ENCODE assay signal across 26 mouse cellular contexts in the genomic region with DNA sequence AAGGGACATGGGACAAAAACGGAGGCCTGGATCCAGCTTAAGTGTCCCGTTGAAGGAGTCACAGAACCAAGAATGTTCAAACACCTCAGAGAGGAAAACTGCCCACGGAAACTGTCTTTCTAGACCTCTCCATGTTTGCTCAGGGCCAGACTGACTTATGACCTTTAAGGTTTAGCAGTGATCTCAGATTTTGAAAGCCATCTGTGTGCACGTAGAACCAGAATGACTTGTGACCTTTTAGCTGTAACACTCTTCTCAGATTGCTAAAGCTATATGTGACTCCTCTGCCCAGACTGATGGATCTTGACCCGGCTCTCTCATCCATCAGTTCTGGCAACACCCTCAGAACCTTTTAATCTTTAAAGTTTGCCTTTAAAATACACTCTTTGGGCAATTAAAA. TPM values are rescaled to one million over a fixed set of nuclear protein-coding genes. Genes with fewer than 3 reads are reported as not detected.
DNase-seq lines count a peak whose midpoint lies in the region; ATAC-seq and TF ChIP-seq lines count a peak whose summit lies in the region.
"Had no signal": no experiment of that assay in that cellular context is flagged by ENCODE, and none has a peak within 500 bp of the region (broad histone marks: within the 10 kb centered on the region; RNA-seq: fewer than 3 reads in every experiment).

No protein-coding gene starts in this region.

- no peak overlapping the region for H3K9ac ChIP-seq in liver, adult 2 months (ENCODE audit: low read depth, low read length)
- H3K9ac ChIP-seq in liver, embryonic 11.5 days (ENCODE audit: low read depth, low read length) = no peak overlapping the region
- H3K9ac ChIP-seq: forebrain, embryonic 13.5 days; heart, embryonic 12.5 days; heart, embryonic 15.5 days; hindbrain, embryonic 13.5 days; intestine, embryonic 15.5 days had no signal

- no peak overlapping the region for H3K4me2 ChIP-seq in liver, embryonic 11.5 days
- H3K4me2 ChIP-seq: forebrain, embryonic 13.5 days; heart, embryonic 12.5 days; heart, embryonic 15.5 days; hindbrain, embryonic 13.5 days; intestine, embryonic 15.5 days had no signal

- no peaks in the 10 kb centered on the region for H3K9me3 ChIP-seq in liver, embryonic 11.5 days (ENCODE audit: control insufficient read depth, low read length)
- H3K9me3 ChIP-seq: forebrain, embryonic 10.5 days; forebrain, embryonic 13.5 days; heart, embryonic 12.5 days; heart, embryonic 15.5 days; hindbrain, embryonic 10.5 days; hindbrain, embryonic 13.5 days; intestine, embryonic 15.5 days had no signal

- 47% methylated on average over 5 of the region's 5 CpGs for WGBS in liver, adult 2 months
- WGBS in liver, embryonic 11.5 days = 73% methylated on average over 5 of the region's 5 CpGs

- ATAC-seq in liver, embryonic 11.5 days (replicated peaks; ENCODE audit: low FRiP score) = no peak
- ATAC-seq: CD4-positive, CD25-positive, alpha-beta regulatory T cell, adult 4 months; forebrain, embryonic 13.5 days; forebrain, embryonic 16.5 days; hindbrain, embryonic 16.5 days; intestine, embryonic 15.5 days had no signal

- no peak for TF ChIP-seq CTCF in liver, adult 2 months (IDR thresholded peaks at IDR 0.05; ENCODE audit: low read depth, low read length)

- DNase-seq in gastrocnemius, adult 18-20 months (ENCODE audit: low spot score) = peak; percentile 52
- no peak for DNase-seq in gastrocnemius, postnatal 4 days (ENCODE audit: low spot score in 2 of 2)
- peak; percentile 68 for DNase-seq in liver, adult 2 months (ENCODE audit: extremely low read depth, low read depth, low spot score)
- DNase-seq in liver, embryonic 11.5 days (ENCODE audit: low spot score) = no peak
- peak; percentile 87 for DNase-seq in skeletal muscle tissue, adult 2 months (ENCODE audit: low read depth, low spot score)
- DNase-seq in frontal cortex, adult 2 months (ENCODE audit: extremely low spot score in 1 of 2, low spot score in 1 of 2) = no peak
- DNase-seq: adrenal gland, adult 8-10 months; adrenal gland, postnatal 25 days; cerebellum, adult 11-12 months; cerebellum, adult 8-10 months; cerebellum, postnatal 10 days; cerebellum, postnatal 36 days; gastrocnemius, postnatal 10 days; heart, adult 18-20 months; heart, postnatal 10 days; heart, postnatal 36 days had no signal

- H3K27ac ChIP-seq in liver, adult 2 months (replicated peaks; ENCODE audit: insufficient read depth, low read depth, low read length) = no peak overlapping the region
- H3K27ac ChIP-seq in liver, embryonic 11.5 days (ENCODE audit: low read depth, low read length) = no peak overlapping the region
- H3K27ac ChIP-seq: forebrain, embryonic 10.5 days; forebrain, embryonic 13.5 days; heart, embryonic 15.5 days; hindbrain, embryonic 10.5 days; hindbrain, embryonic 13.5 days; intestine, embryonic 15.5 days had no signal

- peaks cover 3% of the 10 kb centered on the region; the same call in 1 of the 2 replicates for H3K4me1 ChIP-seq in liver, adult 2 months (ENCODE audit: control insufficient read depth, insufficient read depth, low read length)
- H3K4me1 ChIP-seq in liver, embryonic 11.5 days (replicated peaks; ENCODE audit: control insufficient read depth, insufficient read depth, low read length) = no peaks in the 10 kb centered on the region
- H3K4me1 ChIP-seq: forebrain, embryonic 13.5 days; heart, embryonic 12.5 days; heart, embryonic 15.5 days; hindbrain, embryonic 10.5 days; hindbrain, embryonic 13.5 days; intestine, embryonic 15.5 days had no signal

- H3K4me3 ChIP-seq in liver, adult 2 months (ENCODE audit: insufficient read depth, low read depth, low read length) = no peak overlapping the region
- H3K4me3 ChIP-seq in liver, embryonic 11.5 days (ENCODE audit: low read depth, low read length) = no peak overlapping the region
- H3K4me3 ChIP-seq: forebrain, embryonic 10.5 days; forebrain, embryonic 13.5 days; heart, embryonic 12.5 days; heart, embryonic 15.5 days; hindbrain, embryonic 10.5 days; hindbrain, embryonic 13.5 days; intestine, embryonic 15.5 days had no signal

- no peaks in the 10 kb centered on the region for H3K27me3 ChIP-seq in liver, adult 2 months (ENCODE audit: control insufficient read depth, insufficient read depth, low read length)
- H3K27me3 ChIP-seq in liver, embryonic 11.5 days (replicated peaks; ENCODE audit: control insufficient read depth, insufficient read depth, low read length) = no peaks in the 10 kb centered on the region
- H3K27me3 ChIP-seq: forebrain, embryonic 13.5 days; heart, embryonic 12.5 days; heart, embryonic 15.5 days; hindbrain, embryonic 13.5 days; intestine, embryonic 15.5 days had no signal

- no peaks in the 10 kb centered on the region for H3K79me2 ChIP-seq in liver, adult 2 months (ENCODE audit: control insufficient read depth, insufficient read depth, low read length)

- TF ChIP-seq POLR2A in liver, adult 2 months (IDR thresholded peaks at IDR 0.05; ENCODE audit: extremely low read depth, insufficient read depth, low read length) = no peak

- no peaks in the 10 kb centered on the region for H3K36me3 ChIP-seq in liver, adult 2 months (ENCODE audit: control insufficient read depth, insufficient read depth, low read length)
- H3K36me3 ChIP-seq in liver, embryonic 11.5 days (ENCODE audit: control insufficient read depth, insufficient read depth, low read length) = no peaks in the 10 kb centered on the region
- H3K36me3 ChIP-seq: forebrain, embryonic 10.5 days; heart, embryonic 12.5 days; heart, embryonic 15.5 days; hindbrain, embryonic 10.5 days; hindbrain, embryonic 13.5 days; intestine, embryonic 15.5 days had no signal

RNA-seq across cellular contexts. Expression of a gene that starts 19.9 kb away (rescaled TPM):
- 100 to 1,000 TPM; 342 to 385 TPM for total RNA-seq in gastrocnemius, adult 18-20 months (2021)
- total RNA-seq in gastrocnemius, postnatal 4 days (2021) = 10 to 100 TPM; 80.0 to 84.8 TPM
- 17.0 and 25.7 TPM in 2 replicates for total RNA-seq in liver, adult 2 months (2014; rRNA removed)
- polyA plus RNA-seq in liver, adult 2 months (2012; rRNA removed) = 4.1 and 4.7 TPM in 2 replicates
- polyA plus RNA-seq in liver, embryonic 11.5 days (2014; fragmentation: Nextera tagmentation; extraction: Ambion mirVana) = 30.1 and 35.5 TPM in 2 replicates
- 27.8 and 31.5 TPM in 2 replicates for polyA plus RNA-seq in frontal cortex, adult 2 months (2012; rRNA removed)

RNA-seq across cellular contexts. Expression of a gene that starts 19.9 kb away (rescaled TPM):
- total RNA-seq in gastrocnemius, adult 18-20 months (2021) = 10 to 100 TPM; 43.6 to 43.8 TPM
- 10 to 100 TPM; 38.2 to 40.6 TPM for total RNA-seq in gastrocnemius, postnatal 4 days (2021)
- total RNA-seq in liver, adult 2 months (2014; rRNA removed) = 59.7 and 68.0 TPM in 2 replicates
- 13.0 and 16.1 TPM in 2 replicates for polyA plus RNA-seq in liver, adult 2 months (2012; rRNA removed)
- polyA plus RNA-seq in liver, embryonic 11.5 days (2014; fragmentation: Nextera tagmentation; extraction: Ambion mirVana) = 42.4 and 47.4 TPM in 2 replicates
- polyA plus RNA-seq in frontal cortex, adult 2 months (2012; rRNA removed) = 83.3 and 86.7 TPM in 2 replicates

Comparison
In these comparisons a context has a peak if more than half of its experiments do, and no peak if none do; other contexts are left out.
1. DNase-seq: peak in gastrocnemius, adult 18-20 months (single experiment), liver, adult 2 months (single experiment) and skeletal muscle tissue, adult 2 months (single experiment); none in gastrocnemius, postnatal 4 days (0 of 2), liver, embryonic 11.5 days (single experiment) and frontal cortex, adult 2 months (0 of 2).